Mouse (Mus musculus) heart, adult 2 months (tissue): ENCODE measurements around the gene Zbtb46. TPM values are rescaled to one million over a fixed set of nuclear protein-coding genes. Genes with fewer than 3 reads are reported as not detected.

Source experiments
- DNase-seq, 2 experiments: peaks; one replicate each; pipeline ENCODE4 v3.0.0; 2021
- H3K27ac ChIP-seq: fragments of 200-600 bp; 2 replicates; pipeline ENCODE4 v1.8.1; 2022
- H3K27me3 ChIP-seq: fragments of 200-500 bp; 2 replicates; pipeline ENCODE4 v1.6.1; 2012; ENCODE audit warnings: mild to moderate bottlenecking, low read length, inconsistent platforms, mixed read lengths; ENCODE audit not compliant: control insufficient read depth, insufficient read depth
- H3K36me3 ChIP-seq: fragments of 200-500 bp; 2 replicates; pipeline ENCODE4 v1.6.1; 2012; ENCODE audit warnings: low read length, inconsistent platforms; ENCODE audit not compliant: control insufficient read depth, insufficient read depth
- H3K4me1 ChIP-seq: fragments of 200-500 bp; 2 replicates; pipeline ENCODE4 v1.6.1; 2011; ENCODE audit warnings: low read length; ENCODE audit not compliant: control insufficient read depth, insufficient read depth
- H3K4me3 ChIP-seq: fragments of 200-600 bp; 2 replicates; pipeline ENCODE4 v1.8.1; 2022
- H3K79me2 ChIP-seq: fragments of 200-500 bp; replicated peaks from 2 replicates; pipeline ENCODE4 v1.6.1; 2012; ENCODE audit warnings: mild to moderate bottlenecking, inconsistent platforms, low read length, moderate library complexity, mixed read lengths; ENCODE audit not compliant: control insufficient read depth, insufficient read depth
- H3K9ac ChIP-seq: fragments of 200-500 bp; 2 replicates; pipeline ENCODE4 v1.6.1; 2012; ENCODE audit warnings: low read depth, mild to moderate bottlenecking, control low read depth, inconsistent platforms, low read length, mixed read lengths
- CTCF ChIP-seq: fragments of 200-600 bp; IDR thresholded peaks from 2 replicates; pipeline ENCODE4 v1.8.1; 2022; ENCODE audit warnings: antibody characterized with exemption, mild to moderate bottlenecking, moderate library complexity
- EP300 ChIP-seq: fragments of 200-500 bp; IDR thresholded peaks from 2 replicates; pipeline ENCODE4 v1.6.1; 2011; ENCODE audit warnings: low read depth, low read length, control low read depth; ENCODE audit not compliant: insufficient read depth
- POLR2A ChIP-seq: fragments of 200-500 bp; IDR thresholded peaks from 2 replicates; pipeline ENCODE4 v1.6.1; 2011; ENCODE audit warnings: mild to moderate bottlenecking, low read depth, low read length, control low read depth; ENCODE audit not compliant: insufficient read depth
- WGBS: fragments of 180-500 bp; shearing (Covaris S2); methylation state at CpG from one replicate; pipeline ENCODE4 v1.1.7; 2018; 5-methylcytosine and 5-hydroxymethylcytosine counted together
- intact Hi-C: fragments of 180-260 bp; cut with DNase I; formaldehyde crosslinking; loops from one replicate; pipeline ENCODE4 v1.15.1; 2025
- polyA plus RNA-seq: library from polyadenylated mRNA; depleted of rRNA; stranded (reverse); fragments of >200 nt; gene quantifications from 2 replicates; pipeline ENCODE4 v1.2.3, GENCODE M21; 2012; rRNA removed
- total RNA-seq, 2 experiments: library from RNA; stranded (reverse); gene quantifications; 2 replicates each; pipeline ENCODE4 v1.2.3; 2021

Gene Zbtb46
- total and polyA plus RNA-seq, 3 experiments: 8.3 to 13.2 (median 10.7) TPM

- H3K9ac ChIP-seq: no peak overlapping the region
- WGBS: 78% methylated on average over 3 of the region's 3 CpGs
- TF ChIP-seq POLR2A (no peak), CTCF (no peak), EP300 (no peak)
- H3K27me3 ChIP-seq: no peaks in the 10 kb centered on the region
- H3K4me3 ChIP-seq: no peak overlapping the region
- no peaks in the 10 kb centered on the region for H3K4me1 ChIP-seq
- DNase-seq: no peak
- intact Hi-C loops: no loop called here
- no peaks in the 10 kb centered on the region for H3K79me2 ChIP-seq
- no peak overlapping the region for H3K27ac ChIP-seq
- no peaks in the 10 kb centered on the region for H3K36me3 ChIP-seq
These were observed 102.4 kb downstream of the Zbtb46 start for GRCm38 (mm10) chr2:181356780-181357179.

- no peak overlapping the region for H3K4me3 ChIP-seq
- no peaks in the 10 kb centered on the region for H3K36me3 ChIP-seq
- H3K4me1 ChIP-seq: peaks cover 4% of the 10 kb centered on the region
- WGBS: 35% methylated on average over 6 of the region's 6 CpGs
- no peaks in the 10 kb centered on the region for H3K79me2 ChIP-seq
- DNase-seq: peak in 1 of 2 experiments; percentile 36
- H3K27me3 ChIP-seq: no peaks in the 10 kb centered on the region
- intact Hi-C loops: no loop called here
- no peak overlapping the region; the same call in 1 of the 2 replicates for H3K27ac ChIP-seq
- no peak for TF ChIP-seq EP300
- no peak for TF ChIP-seq POLR2A
- TF ChIP-seq CTCF: no peak
- H3K9ac ChIP-seq: no peak overlapping the region
These were observed 116.5 kb downstream of the Zbtb46 start for GRCm38 (mm10) chr2:181342766-181343165.

- TF ChIP-seq POLR2A (no peak), CTCF (no peak), EP300 (no peak)
- H3K36me3 ChIP-seq: no peaks in the 10 kb centered on the region
- H3K27ac ChIP-seq: no peak overlapping the region
- intact Hi-C loops: no loop called here
- H3K27me3 ChIP-seq: no peaks in the 10 kb centered on the region
- no peak for DNase-seq
- no peak overlapping the region for H3K4me3 ChIP-seq
- WGBS: 93% methylated on average over 4 of the region's 4 CpGs
- H3K79me2 ChIP-seq: no peaks in the 10 kb centered on the region
- H3K4me1 ChIP-seq: peaks cover 4% of the 10 kb centered on the region
- H3K9ac ChIP-seq: no peak overlapping the region
These were observed 118.8 kb downstream of the Zbtb46 start for GRCm38 (mm10) chr2:181340426-181340825.

Other genes starting within 250 kb of the Zbtb46 start
- gene Srms, start 246.2 kb downstream of the Zbtb46 start, total RNA-seq: under 1 TPM; 0.44 to 0.59 TPM
- gene Srms, start 246.2 kb downstream of the Zbtb46 start, polyA plus RNA-seq: 0.59 and 1.3 TPM in 2 replicates
- not detected for gene Fndc11, start 239.4 kb downstream of the Zbtb46 start, total RNA-seq
- gene Fndc11, start 239.4 kb downstream of the Zbtb46 start, polyA plus RNA-seq: 0.29 and 0.43 TPM in 2 replicates
- 10 to 100 TPM in 1 of 2 experiments, 1 to 10 TPM in 1; 9.2 to 11.2 TPM for gene Helz2, start 217.4 kb downstream of the Zbtb46 start, total RNA-seq
- gene Helz2, start 217.4 kb downstream of the Zbtb46 start, polyA plus RNA-seq: 14.1 and 19.4 TPM in 2 replicates
- gene Gmeb2, start 171.4 kb downstream of the Zbtb46 start, total RNA-seq: 10 to 100 TPM in 1 of 2 experiments, 1 to 10 TPM in 1; 8.5 to 10.2 TPM
- gene Gmeb2, start 171.4 kb downstream of the Zbtb46 start, polyA plus RNA-seq: 9.4 and 12.7 TPM in 2 replicates
- gene Stmn3, start 144.9 kb downstream of the Zbtb46 start, total RNA-seq: under 1 TPM; 0.29 to 0.32 TPM
- 0.37 and 1.6 TPM in 2 replicates for gene Stmn3, start 144.9 kb downstream of the Zbtb46 start, polyA plus RNA-seq
- 10 to 100 TPM in 1 of 2 experiments, 1 to 10 TPM in 1; 8.3 to 10.6 TPM for gene Rtel1, start 139.7 kb downstream of the Zbtb46 start, total RNA-seq
- 21.9 and 29.6 TPM in 2 replicates for gene Rtel1, start 139.7 kb downstream of the Zbtb46 start, polyA plus RNA-seq
- gene Zgpat, start 94.5 kb downstream of the Zbtb46 start, total RNA-seq: 10 to 100 TPM; 18.7 to 18.9 TPM
- 21.0 and 31.5 TPM in 2 replicates for gene Zgpat, start 94.5 kb downstream of the Zbtb46 start, polyA plus RNA-seq
- 10 to 100 TPM; 50.7 to 52.3 TPM for gene Arfrp1, start 94.0 kb downstream of the Zbtb46 start, total RNA-seq
- 42.3 and 69.5 TPM in 2 replicates for gene Arfrp1, start 94.0 kb downstream of the Zbtb46 start, polyA plus RNA-seq
- gene Lime1, start 79.3 kb downstream of the Zbtb46 start, total RNA-seq: 1 to 10 TPM; 5.0 to 5.2 TPM
- 21.7 and 21.8 TPM in 2 replicates for gene Lime1, start 79.3 kb downstream of the Zbtb46 start, polyA plus RNA-seq
- not detected for gene Abhd16b, start 33.8 kb upstream of the Zbtb46 start, total RNA-seq
- not detected in 2 replicates for gene Abhd16b, start 33.8 kb upstream of the Zbtb46 start, polyA plus RNA-seq
- gene Tpd52l2, start 37.7 kb upstream of the Zbtb46 start, total RNA-seq: 10 to 100 TPM; 56.8 to 58.7 TPM
- gene Tpd52l2, start 37.7 kb upstream of the Zbtb46 start, polyA plus RNA-seq: 61.1 and 93.6 TPM in 2 replicates
- gene Dnajc5, start 61.1 kb upstream of the Zbtb46 start, total RNA-seq: 10 to 100 TPM; 62.3 to 71.5 TPM
- gene Dnajc5, start 61.1 kb upstream of the Zbtb46 start, polyA plus RNA-seq: 43.4 and 68.9 TPM in 2 replicates
- gene Uckl1, start 125.5 kb upstream of the Zbtb46 start, total RNA-seq: 10 to 100 TPM; 31.3 to 32.5 TPM
- 115 and 156 TPM in 2 replicates for gene Uckl1, start 125.5 kb upstream of the Zbtb46 start, polyA plus RNA-seq
- gene Prpf6, start 132.4 kb upstream of the Zbtb46 start, total RNA-seq: 10 to 100 TPM; 35.3 to 38.6 TPM
- gene Prpf6, start 132.4 kb upstream of the Zbtb46 start, polyA plus RNA-seq: 13.8 and 19.1 TPM in 2 replicates
- gene Zfp512b, start 133.4 kb upstream of the Zbtb46 start, total RNA-seq: 10 to 100 TPM; 13.2 to 16.9 TPM
- 20.6 and 25.9 TPM in 2 replicates for gene Zfp512b, start 133.4 kb upstream of the Zbtb46 start, polyA plus RNA-seq
- 1 to 10 TPM; 1.0 to 1.6 TPM for gene Samd10, start 139.8 kb upstream of the Zbtb46 start, total RNA-seq
- gene Samd10, start 139.8 kb upstream of the Zbtb46 start, polyA plus RNA-seq: 5.1 and 6.4 TPM in 2 replicates
- not detected for gene Gm29797, start 197.6 kb upstream of the Zbtb46 start, total RNA-seq
- gene Gm29797, start 197.6 kb upstream of the Zbtb46 start, polyA plus RNA-seq: 0.21 TPM in 1 of 2 replicates, not detected in the other
- gene Sox18, start 212.2 kb upstream of the Zbtb46 start, total RNA-seq: 10 to 100 TPM; 37.8 to 46.2 TPM
- 74.4 and 105 TPM in 2 replicates for gene Sox18, start 212.2 kb upstream of the Zbtb46 start, polyA plus RNA-seq
- 1 to 10 TPM; 4.3 to 6.0 TPM for gene Tcea2, start 220.9 kb upstream of the Zbtb46 start, total RNA-seq
- 10.4 and 13.4 TPM in 2 replicates for gene Tcea2, start 220.9 kb upstream of the Zbtb46 start, polyA plus RNA-seq
- 1 to 10 TPM; 6.7 to 8.0 TPM for gene Rgs19, start 234.6 kb upstream of the Zbtb46 start, total RNA-seq
- gene Rgs19, start 234.6 kb upstream of the Zbtb46 start, polyA plus RNA-seq: 22.8 and 24.5 TPM in 2 replicates
- gene Lkaaear1, start 239.0 kb upstream of the Zbtb46 start, total RNA-seq: not detected
- gene Lkaaear1, start 239.0 kb upstream of the Zbtb46 start, polyA plus RNA-seq: 0.27 TPM in 1 of 2 replicates, not detected in the other